Mouse (Mus musculus) heart, adult 2 months (tissue): ENCODE results near the gene S100pbp. TPM values are rescaled to one million over a fixed set of nuclear protein-coding genes. Genes with fewer than 3 reads are reported as not detected.
A peak's percentile ranks its signal among the peaks of the same experiment; 100 is the strongest.

Experiments used
- DNase-seq, 2 experiments: peaks; one replicate each; pipeline ENCODE4 v3.0.0; 2021
- H3K27ac ChIP-seq: fragments of 200-600 bp; 2 replicates; pipeline ENCODE4 v1.8.1; 2022
- H3K27me3 ChIP-seq: fragments of 200-500 bp; 2 replicates; pipeline ENCODE4 v1.6.1; 2012; ENCODE audit warnings: mild to moderate bottlenecking, low read length, inconsistent platforms, mixed read lengths; ENCODE audit not compliant: control insufficient read depth, insufficient read depth
- H3K36me3 ChIP-seq: fragments of 200-500 bp; 2 replicates; pipeline ENCODE4 v1.6.1; 2012; ENCODE audit warnings: low read length, inconsistent platforms; ENCODE audit not compliant: control insufficient read depth, insufficient read depth
- H3K4me1 ChIP-seq: fragments of 200-500 bp; 2 replicates; pipeline ENCODE4 v1.6.1; 2011; ENCODE audit warnings: low read length; ENCODE audit not compliant: control insufficient read depth, insufficient read depth
- H3K4me3 ChIP-seq: fragments of 200-600 bp; 2 replicates; pipeline ENCODE4 v1.8.1; 2022
- H3K79me2 ChIP-seq: fragments of 200-500 bp; replicated peaks from 2 replicates; pipeline ENCODE4 v1.6.1; 2012; ENCODE audit warnings: mild to moderate bottlenecking, inconsistent platforms, low read length, moderate library complexity, mixed read lengths; ENCODE audit not compliant: control insufficient read depth, insufficient read depth
- H3K9ac ChIP-seq: fragments of 200-500 bp; 2 replicates; pipeline ENCODE4 v1.6.1; 2012; ENCODE audit warnings: low read depth, mild to moderate bottlenecking, control low read depth, inconsistent platforms, low read length, mixed read lengths
- CTCF ChIP-seq: fragments of 200-600 bp; IDR thresholded peaks from 2 replicates; pipeline ENCODE4 v1.8.1; 2022; ENCODE audit warnings: antibody characterized with exemption, mild to moderate bottlenecking, moderate library complexity
- EP300 ChIP-seq: fragments of 200-500 bp; IDR thresholded peaks from 2 replicates; pipeline ENCODE4 v1.6.1; 2011; ENCODE audit warnings: low read depth, low read length, control low read depth; ENCODE audit not compliant: insufficient read depth
- POLR2A ChIP-seq: fragments of 200-500 bp; IDR thresholded peaks from 2 replicates; pipeline ENCODE4 v1.6.1; 2011; ENCODE audit warnings: mild to moderate bottlenecking, low read depth, low read length, control low read depth; ENCODE audit not compliant: insufficient read depth
- WGBS: fragments of 180-500 bp; shearing (Covaris S2); methylation state at CpG from one replicate; pipeline ENCODE4 v1.1.7; 2018; 5-methylcytosine and 5-hydroxymethylcytosine counted together
- intact Hi-C: fragments of 180-260 bp; cut with DNase I; formaldehyde crosslinking; loops from one replicate; pipeline ENCODE4 v1.15.1; 2025
- polyA plus RNA-seq: library from polyadenylated mRNA; depleted of rRNA; stranded (reverse); fragments of >200 nt; gene quantifications from 2 replicates; pipeline ENCODE4 v1.2.3, GENCODE M21; 2012
- total RNA-seq, 2 experiments: library from RNA; stranded (reverse); gene quantifications; 2 replicates each; pipeline ENCODE4 v1.2.3; 2021

Gene S100pbp
- total and polyA plus RNA-seq, 3 experiments, result 6.6 to 14.2 (median 10.2) TPM

- Histone ChIP-seq H3K4me1 (peaks cover 24% of the 10 kb centered on the region), H3K36me3 (peaks cover 7% of the 10 kb centered on the region), H3K4me3 (no peak overlapping the region), H3K79me2 (no peaks in the 10 kb centered on the region), H3K9ac (no peak overlapping the region), H3K27ac (peak overlapping the region; percentile 80), H3K27me3 (no peaks in the 10 kb centered on the region)
- intact Hi-C loops, result no loop called here
- TF ChIP-seq POLR2A, result no peak
- TF ChIP-seq EP300, result no peak
- no peak for TF ChIP-seq CTCF
- 61% methylated on average over 11 of the region's 11 CpGs for WGBS
- DNase-seq, result peak in 1 of 2 experiments; percentile 40
Measured at GRCm38 (mm10) chr4:129142439-129143045, 47.0 kb downstream of the S100pbp start.

GRCm38 (mm10) chr4:129141560-129142438, 47.7 kb downstream of the S100pbp start:
- Histone ChIP-seq H3K27me3 (no peaks in the 10 kb centered on the region), H3K36me3 (peaks cover 7% of the 10 kb centered on the region), H3K4me1 (peaks cover 24% of the 10 kb centered on the region), H3K9ac (peak overlapping the region; percentile 24), H3K4me3 (no peak overlapping the region), H3K27ac (peak overlapping the region; percentile 80), H3K79me2 (no peaks in the 10 kb centered on the region)
- TF ChIP-seq EP300 (peak; percentile 91), CTCF (no peak), POLR2A (peak; percentile 69; the same call in 1 of the 2 replicates)
- 46% methylated on average over 17 of the region's 17 CpGs for WGBS
- DNase-seq, result peak; percentile 47 to 70
- intact Hi-C loops, result no loop called here

- no peak overlapping the region for H3K4me3 ChIP-seq
- intact Hi-C loops, result no loop called here
- peaks cover 7% of the 10 kb centered on the region for H3K36me3 ChIP-seq
- no peaks in the 10 kb centered on the region for H3K79me2 ChIP-seq
- H3K4me1 ChIP-seq, result peaks cover 24% of the 10 kb centered on the region
- DNase-seq, result no peak
- WGBS, result 67% methylated on average over 4 of the region's 4 CpGs
- H3K9ac ChIP-seq, result no peak overlapping the region
- TF ChIP-seq EP300, result no peak
- H3K27ac ChIP-seq, result peak overlapping the region; percentile 80
- no peaks in the 10 kb centered on the region for H3K27me3 ChIP-seq
Measured at GRCm38 (mm10) chr4:129140808-129141207, 48.7 kb downstream of the S100pbp start.

- intact Hi-C loops, result loop anchor here (5.0 kb wide), 1 partner anchor 48 kb away; the partner anchor contains the start of genes S100pbp and Yars
- DNase-seq, result no peak
- Histone ChIP-seq H3K27me3 (no peaks in the 10 kb centered on the region), H3K4me3 (no peak overlapping the region), H3K4me1 (peaks cover 20% of the 10 kb centered on the region), H3K79me2 (no peaks in the 10 kb centered on the region), H3K9ac (no peak overlapping the region), H3K36me3 (peaks cover 7% of the 10 kb centered on the region), H3K27ac (no peak overlapping the region; the same call in 1 of the 2 replicates)
- TF ChIP-seq EP300, result no peak
- no peak for TF ChIP-seq CTCF
- TF ChIP-seq POLR2A, result no peak
- WGBS, result 56% methylated on average over 5 of the region's 5 CpGs
Measured at GRCm38 (mm10) chr4:129139642-129140041, 49.9 kb downstream of the S100pbp start.

- H3K9ac ChIP-seq, result peak overlapping the region; percentile 82
Measured at GRCm38 (mm10) chr4:129137392-129138321, 51.9 kb downstream of the S100pbp start.

More at GRCm38 (mm10) chr4:129137392-129138321, 51.9 kb downstream of the S100pbp start:
- Histone ChIP-seq H3K27ac (peak overlapping the region; percentile 90), H3K27me3 (no peaks in the 10 kb centered on the region), H3K4me3 (peak overlapping the region; percentile 54), H3K36me3 (peaks cover 2% of the 10 kb centered on the region; the same call in 1 of the 2 replicates), H3K79me2 (no peaks in the 10 kb centered on the region), H3K4me1 (peaks cover 10% of the 10 kb centered on the region)
- no peak for TF ChIP-seq EP300
- TF ChIP-seq POLR2A, result peak; percentile 44; the same call in 1 of the 2 replicates
- TF ChIP-seq CTCF, result no peak
- intact Hi-C loops, result loop anchor here (5.0 kb wide), 1 partner anchor 50 kb away; the partner anchor contains the start of genes S100pbp and Yars
- peak; percentile 24 to 41 for DNase-seq
- WGBS, result 49% methylated on average over 14 of the region's 14 CpGs
